Mouse (Mus musculus): ENCODE results near the gene Sdccag8.

DNA sequence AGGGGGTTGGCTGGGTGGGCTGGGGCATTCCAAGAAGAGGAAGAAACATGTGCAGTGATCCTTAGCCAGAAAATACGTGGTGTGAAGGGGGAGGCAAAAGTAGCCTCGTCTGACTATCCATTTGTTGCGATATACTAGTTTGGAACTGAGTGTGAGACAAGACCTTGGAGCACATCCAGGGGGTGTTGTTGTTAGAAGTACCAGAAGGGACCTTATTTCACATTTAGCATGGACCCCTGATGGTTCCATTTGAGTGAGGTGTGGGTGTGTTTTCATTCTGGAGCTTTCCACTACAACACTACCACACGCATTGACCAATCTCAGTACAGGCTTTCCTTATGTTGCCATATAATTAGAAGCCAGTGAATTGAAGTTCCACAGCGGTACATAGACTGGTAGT lies 129.5 kb downstream of the Sdccag8 start:
- TF ChIP-seq CTCF (IDR thresholded peaks at IDR 0.05; ENCODE audit: low read depth, low read length) (no peak), POLR2A (IDR thresholded peaks at IDR 0.05; ENCODE audit: extremely low read depth, insufficient read depth, low read length) (no peak)

All from liver, adult 2 months (tissue).